Mouse (Mus musculus) layer of hippocampus, postnatal 14 days (tissue): ENCODE results near the gene Nfx1. TPM values are rescaled to one million over a fixed set of nuclear protein-coding genes. Genes with fewer than 3 reads are reported as not detected.

Experiments
- DNase-seq, 2 experiments: peaks; one replicate each; pipeline ENCODE4 v3.0.0; 2021 to 2022; ENCODE audit warnings: low spot score in 2 of 2, mixed read lengths in 1 of 2
- total RNA-seq, 2 experiments: library from RNA; stranded (reverse); gene quantifications; 2 replicates each; pipeline ENCODE4 v1.2.3; 2021

The Nfx1 gene
- total RNA-seq, 2 experiments from 2014 or later = 59.1 to 61.6 TPM

- no peak for DNase-seq
These were observed 74.6 kb downstream of the Nfx1 start for GRCm38 (mm10) chr4:41045288-41045687.

DNA sequence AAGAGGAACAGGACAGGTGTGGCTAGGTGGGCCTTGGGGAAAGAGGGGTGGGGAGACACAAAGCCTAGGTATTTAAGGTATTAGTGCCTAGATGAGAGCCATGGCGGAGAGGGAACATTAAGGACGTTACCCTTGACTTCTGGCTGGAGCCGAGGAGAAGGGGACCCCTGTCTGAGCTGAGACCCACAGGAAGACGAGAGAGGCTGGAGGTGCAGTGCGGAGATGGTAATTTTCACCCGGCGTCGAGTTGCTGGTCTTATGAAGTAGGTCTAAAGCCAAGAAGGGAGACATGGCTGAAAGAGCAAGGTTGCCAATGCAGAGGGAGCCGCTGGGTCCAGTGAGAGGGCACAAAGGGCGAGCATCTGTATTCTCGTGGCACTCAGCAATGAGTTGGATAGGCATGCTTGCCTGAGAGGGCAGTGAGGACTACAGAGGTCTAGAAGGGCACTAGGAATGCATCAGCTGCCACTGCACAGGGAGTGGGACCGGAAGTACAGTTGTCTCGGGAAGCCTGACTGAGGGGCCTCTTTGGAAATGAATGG is 75.6 kb downstream of the Nfx1 start:
- no peak for DNase-seq

DNA sequence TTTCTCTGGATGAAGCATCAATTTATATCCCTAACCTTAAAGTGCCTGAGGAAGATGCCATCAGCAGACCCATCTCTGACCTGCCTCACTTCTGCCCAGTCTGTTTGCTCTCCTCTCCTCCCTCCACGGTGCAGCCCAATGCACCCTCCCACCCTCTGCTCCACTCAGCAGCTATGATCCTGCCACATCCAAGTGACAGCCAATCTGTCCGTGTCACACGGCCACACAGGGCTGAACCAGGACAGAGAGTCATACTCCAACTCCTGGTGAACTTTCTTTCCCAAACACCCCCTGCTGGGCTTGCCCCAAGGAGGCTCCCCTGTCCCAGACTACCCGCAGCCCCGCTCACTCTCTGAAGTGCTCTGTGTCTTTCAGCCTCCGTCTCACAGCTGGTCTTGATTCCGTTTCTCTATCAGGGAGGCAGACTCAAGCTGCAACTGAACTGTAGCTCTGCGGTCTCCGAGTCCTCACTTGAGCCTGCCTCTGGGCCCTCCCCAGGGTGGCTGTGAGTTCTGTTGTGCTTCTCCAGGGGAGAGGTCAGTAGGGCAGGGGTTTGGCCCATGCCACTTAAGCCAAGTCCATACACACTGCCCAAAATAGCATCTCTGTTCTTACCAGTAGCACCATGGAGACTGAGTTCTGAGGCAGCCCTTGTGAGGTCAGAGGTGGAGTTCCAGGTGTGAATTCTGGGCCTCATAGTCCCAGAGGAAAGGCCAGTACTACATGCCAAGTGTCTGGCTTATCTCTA is 77.0 kb downstream of the Nfx1 start, which contains the start of gene Aqp7:
Gene Aqp7 (minus strand): TSS at position 616 of the 748 bp plus-strand sequence.
- no peak for DNase-seq

- no peak for DNase-seq
These were observed 78.2 kb downstream of the Nfx1 start for GRCm38 (mm10) chr4:41048926-41049325.

DNA sequence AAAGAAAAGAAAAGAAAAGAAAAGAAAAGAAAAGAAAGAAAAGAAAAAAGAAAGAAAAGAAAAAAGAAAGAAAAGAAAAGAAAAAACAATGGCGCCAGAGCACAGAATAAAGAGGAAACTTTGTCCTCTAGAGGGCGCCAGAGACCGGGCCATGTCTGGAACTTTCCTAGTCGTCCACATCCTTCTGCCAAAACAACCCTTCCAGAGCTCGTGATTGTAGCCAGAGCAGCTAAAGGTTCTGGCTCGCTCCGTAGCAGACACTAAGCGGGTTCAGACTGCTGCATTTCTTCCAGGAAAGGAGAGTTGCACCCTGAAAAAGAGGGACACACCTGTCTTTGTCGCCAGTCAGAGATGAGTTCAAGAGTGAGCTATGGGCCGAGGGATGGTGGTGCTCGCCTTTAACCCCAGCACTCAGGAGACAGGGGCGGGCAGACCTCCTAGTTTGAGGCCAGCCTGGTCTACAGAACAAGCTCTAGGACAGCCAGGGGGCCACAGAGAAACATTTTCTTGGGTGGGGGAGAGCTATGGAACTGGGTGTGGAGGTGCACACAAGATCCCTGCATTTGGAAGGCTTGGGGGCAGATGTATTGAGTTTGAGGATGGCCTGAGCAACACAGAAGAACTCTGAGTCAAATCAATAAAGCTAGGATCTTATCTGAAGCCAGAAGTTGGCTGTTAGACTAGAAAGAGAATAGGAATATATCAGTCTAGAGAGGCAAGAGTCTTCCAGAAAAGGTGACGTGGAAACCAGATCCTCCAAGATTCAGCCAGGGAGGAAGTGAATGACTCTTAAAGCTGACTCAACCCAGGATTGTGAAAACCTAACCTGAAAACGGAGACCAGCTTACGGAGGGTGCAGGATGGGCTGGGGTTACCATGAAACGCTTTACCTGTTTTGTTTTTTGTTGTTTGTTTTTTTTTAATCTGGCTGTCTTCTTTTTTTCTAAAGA is 80.3 kb downstream of the Nfx1 start:
- peak; percentile 78 to 89 for DNase-seq

GRCm38 (mm10) chr4:41051781-41052180 is 81.1 kb downstream of the Nfx1 start:
- no peak for DNase-seq

DNA sequence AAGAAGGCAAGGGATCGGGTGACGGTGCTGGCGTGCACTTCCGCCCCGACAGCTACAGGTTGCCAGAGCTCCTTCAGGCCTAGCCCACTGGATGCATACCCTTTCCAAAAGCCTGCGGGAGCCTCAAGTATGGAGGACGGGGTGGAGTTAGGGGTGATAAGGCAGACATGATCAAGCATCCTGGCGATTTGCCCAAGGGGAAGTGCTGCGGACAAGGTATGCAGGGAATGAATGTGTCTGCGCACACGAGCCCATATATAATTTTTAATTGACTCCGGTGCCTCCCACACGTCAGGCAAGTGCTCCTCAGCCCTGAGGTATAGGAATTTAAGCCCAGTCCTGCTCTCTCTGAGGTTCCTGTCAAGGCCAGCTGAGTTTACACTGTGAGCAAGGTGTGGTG is 84.4 kb downstream of the Nfx1 start:
- DNase-seq = no peak

- no peak for DNase-seq
These were observed 85.5 kb downstream of the Nfx1 start for GRCm38 (mm10) chr4:41056253-41056652.

GRCm38 (mm10) chr4:41056742-41057332 is 86.1 kb downstream of the Nfx1 start:
- no peak for DNase-seq

DNA sequence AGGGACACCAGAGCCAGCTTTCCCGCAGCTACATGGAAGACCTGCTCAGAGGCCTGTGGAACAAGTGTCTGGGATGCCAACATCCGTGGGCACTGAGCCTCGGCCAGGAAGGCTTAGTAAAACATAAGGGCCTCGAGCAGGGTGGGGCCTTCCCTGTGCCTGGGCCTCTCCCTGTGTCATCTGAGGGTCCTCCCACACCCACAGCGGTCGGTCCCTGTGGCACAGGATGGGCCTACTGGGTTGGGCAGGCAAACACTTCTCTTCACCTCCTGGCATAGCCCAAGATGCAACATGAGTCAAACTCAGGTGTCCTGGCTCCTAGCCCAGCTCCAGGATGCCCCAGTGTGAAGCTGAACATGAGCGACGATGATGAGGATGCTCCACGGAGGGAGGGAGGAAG is 86.7 kb downstream of the Nfx1 start:
- no peak for DNase-seq

GRCm38 (mm10) chr4:41063351-41063750 is 92.6 kb downstream of the Nfx1 start:
- DNase-seq = no peak

DNA sequence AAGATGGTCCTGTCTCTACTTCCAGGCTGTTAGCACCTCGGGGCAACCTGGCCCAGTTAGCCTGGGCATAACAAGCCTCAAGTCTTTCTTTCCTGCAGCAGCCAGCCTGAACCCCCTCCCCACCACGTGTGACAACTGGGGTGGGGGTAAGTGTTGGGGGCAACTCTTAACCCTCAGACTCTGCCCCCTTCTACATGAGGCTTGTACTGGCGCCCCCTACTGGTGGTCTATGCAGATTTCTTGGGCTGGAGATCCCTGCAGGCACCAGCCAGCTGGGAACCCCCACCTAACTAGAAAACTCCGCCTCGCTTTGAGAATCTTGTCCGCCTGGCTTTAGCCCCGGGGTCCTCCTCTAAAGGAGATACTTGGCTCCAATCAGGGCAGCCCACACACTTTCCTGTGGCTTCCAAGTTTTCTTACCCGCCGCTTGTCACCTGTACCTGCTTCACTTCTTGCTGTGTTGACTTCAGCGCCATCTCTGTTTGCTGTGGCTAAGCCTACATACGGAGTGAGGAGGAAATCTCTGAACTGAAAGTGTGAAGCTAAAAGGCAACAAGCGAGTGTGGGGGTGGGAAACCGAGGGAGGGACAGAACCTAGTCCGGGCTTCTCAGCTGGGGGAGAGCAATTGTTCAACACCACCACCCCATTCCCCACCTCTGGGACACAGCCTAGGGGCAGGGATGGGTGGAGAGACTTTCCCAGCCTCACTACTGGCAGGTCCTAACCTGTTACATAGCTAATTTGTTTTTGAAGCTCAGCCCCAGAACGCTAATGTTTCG is 93.4 kb downstream of the Nfx1 start:
- no peak for DNase-seq

DNA sequence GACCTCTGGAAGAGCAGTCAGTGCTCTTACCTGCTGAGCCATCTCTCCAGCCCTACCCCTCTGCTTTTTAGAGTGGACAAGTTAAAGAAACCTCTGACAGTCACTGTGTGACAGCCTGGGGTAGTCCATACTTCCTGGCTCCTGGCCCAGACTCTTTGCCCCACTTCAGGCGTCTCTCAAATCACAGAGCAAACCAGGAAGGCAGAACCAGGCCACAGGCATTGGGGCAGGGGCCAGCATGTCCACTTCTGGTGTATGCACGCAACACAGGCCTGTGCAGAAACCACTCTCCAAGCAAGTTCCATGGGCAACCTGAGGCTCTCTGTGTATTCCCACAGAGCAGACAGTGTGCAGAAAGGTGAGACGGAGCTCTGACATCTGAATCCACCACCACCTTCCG is 94.5 kb downstream of the Nfx1 start:
- DNase-seq = no peak

GRCm38 (mm10) chr4:41071500-41072429 is 101.1 kb downstream of the Nfx1 start:
- DNase-seq = no peak

GRCm38 (mm10) chr4:41073008-41073817 is 102.5 kb downstream of the Nfx1 start:
- DNase-seq = peak in 1 of 2 experiments; percentile 7

DNA sequence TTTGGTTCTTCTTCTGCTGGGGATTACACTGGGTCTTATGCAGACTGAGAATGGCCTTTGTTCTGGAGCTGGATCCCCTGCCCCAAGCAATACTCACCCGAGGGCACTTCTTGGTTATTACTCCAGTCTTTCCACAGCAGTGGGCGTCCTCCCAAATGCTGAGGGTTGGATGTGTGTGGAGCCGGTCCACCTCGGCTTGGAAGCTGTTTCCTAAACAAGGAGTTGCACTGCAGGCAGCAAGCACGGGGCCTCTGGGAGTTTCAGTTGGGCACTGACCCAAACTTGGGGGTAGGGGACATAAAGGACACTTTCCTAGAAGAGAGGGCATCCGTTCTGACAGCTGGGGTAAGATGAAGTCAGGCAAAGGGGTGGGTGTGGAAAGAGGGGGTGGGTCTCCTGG is 103.8 kb downstream of the Nfx1 start:
- no peak for DNase-seq
